Mouse (Mus musculus) ES-E14 (cell line): ENCODE measurements around the gene Lgals2.

Experiments
- CHD2 ChIP-seq: IDR thresholded peaks from 2 replicates; pipeline ENCODE4 v1.6.1; 2014; ENCODE audit warnings: mild to moderate bottlenecking, low read depth, low read length, inconsistent platforms
- MAFK ChIP-seq: IDR thresholded peaks from 2 replicates; pipeline ENCODE4 v1.6.1; 2014; ENCODE audit warnings: mild to moderate bottlenecking, low read depth, low read length, inconsistent platforms; ENCODE audit not compliant: insufficient read depth

- TF ChIP-seq CHD2 (no peak), MAFK (no peak)
Observed at GRCm38 (mm10) chr15:78803499-78803900, 51.8 kb downstream of the Lgals2 start.
